Mouse (Mus musculus) testis, postnatal 10 days (tissue): ENCODE data around the gene Cadm4.
A peak's percentile ranks its signal among the peaks of the same experiment; 100 is the strongest.
"Not testable (repeated sequence)": the region's sequence is repeated elsewhere in the genome, so short reads cannot be mapped to it uniquely, and the experiment has no call there.

Experiments
- DNase-seq: peaks from one replicate; pipeline ENCODE4 v3.0.0; 2021; ENCODE audit warnings: low spot score

The Cadm4 gene

GRCm38 (mm10) chr7:24501492-24501891, 19.7 kb downstream of the Cadm4 start:
- DNase-seq: peak; percentile 70

- DNase-seq: no peak
Observed at GRCm38 (mm10) chr7:24504004-24504403, 22.2 kb downstream of the Cadm4 start.

- no peak for DNase-seq
Observed at GRCm38 (mm10) chr7:24504868-24505267, 23.0 kb downstream of the Cadm4 start.

GRCm38 (mm10) chr7:24505447-24506064, 23.7 kb downstream of the Cadm4 start:
- no peak for DNase-seq

- no peak for DNase-seq
Observed at GRCm38 (mm10) chr7:24506065-24506459, 24.2 kb downstream of the Cadm4 start.

- DNase-seq: no peak
Observed at GRCm38 (mm10) chr7:24506476-24506837, 24.6 kb downstream of the Cadm4 start.

- peak; percentile 95 for DNase-seq
Observed at GRCm38 (mm10) chr7:24506838-24507725, 25.3 kb downstream of the Cadm4 start, which contains the start of gene Zfp428. Gene Zfp428 (plus strand): TSS chr7:24507006.

GRCm38 (mm10) chr7:24507726-24508114, 25.9 kb downstream of the Cadm4 start:
- DNase-seq: no peak

GRCm38 (mm10) chr7:24512355-24512754, 30.5 kb downstream of the Cadm4 start, which contains the start of gene AC161166.1:
Gene AC161166.1 (minus strand): TSS chr7:24512455.
- DNase-seq: no peak

- not testable (repeated sequence) for DNase-seq
Observed at GRCm38 (mm10) chr7:24516319-24516718, 34.5 kb downstream of the Cadm4 start.

- no peak for DNase-seq
Observed at GRCm38 (mm10) chr7:24517077-24517476, 35.3 kb downstream of the Cadm4 start.

- no peak for DNase-seq
Observed at GRCm38 (mm10) chr7:24517654-24518053, 35.8 kb downstream of the Cadm4 start.

- no peak for DNase-seq
Observed at GRCm38 (mm10) chr7:24519130-24519529, 37.3 kb downstream of the Cadm4 start.

- DNase-seq: not testable (repeated sequence)
Observed at GRCm38 (mm10) chr7:24520054-24520453, 38.2 kb downstream of the Cadm4 start.

GRCm38 (mm10) chr7:24522805-24523204, 41.0 kb downstream of the Cadm4 start:
- DNase-seq: no peak

GRCm38 (mm10) chr7:24523723-24524122, 41.9 kb downstream of the Cadm4 start:
- DNase-seq: no peak

GRCm38 (mm10) chr7:24524978-24525377, 43.2 kb downstream of the Cadm4 start:
- no peak for DNase-seq

GRCm38 (mm10) chr7:24525686-24526420, 44.0 kb downstream of the Cadm4 start:
- DNase-seq: no peak

- DNase-seq: no peak
Observed at GRCm38 (mm10) chr7:24528861-24529260, 47.0 kb downstream of the Cadm4 start.

- DNase-seq: no peak
Observed at GRCm38 (mm10) chr7:24529580-24529979, 47.8 kb downstream of the Cadm4 start.

- DNase-seq: peak; percentile 98
Observed at GRCm38 (mm10) chr7:24530062-24530931, 48.5 kb downstream of the Cadm4 start, which contains the start of gene Irgq. Gene Irgq (plus strand): TSS chr7:24530689.
